Mouse (Mus musculus) small intestine, adult 2 months (tissue): Measurements from ENCODE around the gene Pik3cb. TPM values are rescaled to one million over a fixed set of nuclear protein-coding genes. Genes with fewer than 3 reads are reported as not detected.

Experiments
- H3K27ac ChIP-seq: fragments of 200-500 bp; 2 replicates; pipeline ENCODE4 v1.5.1; 2012; ENCODE audit warnings: low read depth, low read length, control low read depth, inconsistent platforms; ENCODE audit not compliant: insufficient read depth
- H3K27me3 ChIP-seq: fragments of 200-500 bp; 2 replicates; pipeline ENCODE4 v1.6.1; 2012; ENCODE audit warnings: mild to moderate bottlenecking, moderate library complexity, low read length, inconsistent platforms; ENCODE audit not compliant: control insufficient read depth, insufficient read depth
- H3K36me3 ChIP-seq: fragments of 200-500 bp; 2 replicates; pipeline ENCODE4 v1.6.1; 2012; ENCODE audit warnings: mild to moderate bottlenecking, low read length, control low read depth, inconsistent platforms; ENCODE audit not compliant: control insufficient read depth, insufficient read depth
- H3K4me1 ChIP-seq: fragments of 200-500 bp; 2 replicates; pipeline ENCODE4 v1.6.1; 2012; ENCODE audit warnings: low read length, inconsistent platforms, mixed read lengths; ENCODE audit not compliant: control insufficient read depth, insufficient read depth, insufficient read length
- H3K4me3 ChIP-seq: fragments of 200-500 bp; 2 replicates; pipeline ENCODE4 v1.5.1; 2012; ENCODE audit warnings: low read depth, mild to moderate bottlenecking, control low read depth, inconsistent platforms, low read length, moderate library complexity
- CTCF ChIP-seq: fragments of 200-500 bp; IDR thresholded peaks from 2 replicates; pipeline ENCODE4 v1.5.1; 2012; ENCODE audit warnings: low read depth, mild to moderate bottlenecking, control low read depth, inconsistent platforms, low read length, moderate library complexity, mixed read lengths; ENCODE audit not compliant: insufficient replicate concordance, insufficient read length; ENCODE audit errors: extremely low read depth
- POLR2A ChIP-seq: fragments of 200-500 bp; IDR thresholded peaks from 2 replicates; pipeline ENCODE4 v1.6.1; 2012; ENCODE audit warnings: low read depth, mild to moderate bottlenecking, control low read depth, inconsistent platforms, low read length, moderate library complexity
- WGBS: fragments of 180-500 bp; shearing (Covaris S2); methylation state at CpG from one replicate; pipeline ENCODE4 v1.1.7; 2018; 5-methylcytosine and 5-hydroxymethylcytosine counted together
- polyA plus RNA-seq: library from polyadenylated mRNA; depleted of rRNA; stranded (reverse); fragments of >200 nt; gene quantifications from 2 replicates; pipeline ENCODE4 v1.2.3, GENCODE M21; 2012

Gene Pik3cb
- polyA plus RNA-seq, 1 experiment: 2.1 TPM

DNA sequence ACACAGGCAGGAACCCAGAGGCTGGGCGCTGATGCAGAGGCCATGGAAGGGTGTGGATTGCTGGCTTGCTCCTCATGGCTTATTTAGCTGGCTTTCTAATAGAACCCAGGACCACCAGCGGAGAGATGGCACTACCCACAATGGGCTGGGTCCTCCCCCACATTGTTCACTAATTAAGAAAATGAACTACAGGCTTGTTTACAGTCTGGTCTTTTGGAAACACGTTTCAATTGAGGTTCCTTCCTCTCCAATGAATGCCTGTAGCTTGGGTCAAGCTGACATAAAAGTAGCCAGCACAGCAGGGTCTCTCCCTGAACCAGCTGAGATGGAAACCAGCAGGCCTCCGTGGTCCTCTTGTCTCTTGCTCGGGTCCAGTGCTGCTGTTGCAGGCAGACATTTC, 119.3 kb downstream of the Pik3cb start:
- Histone ChIP-seq H3K4me3 (no peak overlapping the region), H3K27me3 (no peaks in the 10 kb centered on the region), H3K36me3 (peaks cover 18% of the 10 kb centered on the region), H3K4me1 (0 out of 2 replicates have a peak, but pooled peaks cover 2% of the 10 kb centered on the region), H3K27ac (no peak overlapping the region)
- no peak for TF ChIP-seq CTCF
- no peak for TF ChIP-seq POLR2A
- WGBS: 76% methylated on average over 5 of the region's 5 CpGs

- Histone ChIP-seq H3K4me3 (no peak overlapping the region), H3K36me3 (peaks cover 24% of the 10 kb centered on the region), H3K27me3 (no peaks in the 10 kb centered on the region), H3K27ac (peak overlapping the region; percentile 40), H3K4me1 (0 out of 2 replicates have a peak, but pooled peaks cover 2% of the 10 kb centered on the region)
- no peak for TF ChIP-seq CTCF
- TF ChIP-seq POLR2A: no peak
- 64% methylated on average over 6 of the region's 6 CpGs for WGBS
Measured at GRCm38 (mm10) chr9:99017679-99018078, 122.7 kb downstream of the Pik3cb start.

GRCm38 (mm10) chr9:99016759-99017158, 123.7 kb downstream of the Pik3cb start:
- Histone ChIP-seq H3K36me3 (peaks cover 21% of the 10 kb centered on the region), H3K27ac (no peak overlapping the region), H3K4me3 (no peak overlapping the region), H3K27me3 (no peaks in the 10 kb centered on the region), H3K4me1 (0 out of 2 replicates have a peak, but pooled peaks cover 2% of the 10 kb centered on the region)
- WGBS: 76% methylated on average over 3 of the region's 3 CpGs
- TF ChIP-seq POLR2A (no peak), CTCF (no peak)

DNA sequence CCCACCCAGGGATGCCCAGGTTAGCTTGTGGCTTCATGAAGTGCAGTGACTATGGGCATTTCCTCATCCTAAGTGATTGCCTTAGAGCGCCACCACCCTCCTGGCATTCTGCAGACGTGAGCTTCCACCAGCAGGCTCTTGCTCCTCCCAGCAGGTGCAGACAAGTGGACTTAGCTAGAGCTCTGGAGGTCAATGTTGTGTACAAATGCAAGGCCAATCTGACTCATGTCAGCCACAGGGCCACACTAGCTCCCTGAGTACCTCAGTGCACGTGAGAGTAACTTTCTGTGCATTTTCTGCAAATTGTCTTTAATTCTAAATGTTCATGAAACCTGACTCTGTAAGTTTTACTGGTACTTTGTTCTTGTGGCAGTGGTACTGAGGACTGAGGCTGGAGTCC, 124.1 kb downstream of the Pik3cb start:
- Histone ChIP-seq H3K27ac (no peak overlapping the region), H3K27me3 (no peaks in the 10 kb centered on the region), H3K4me3 (no peak overlapping the region), H3K36me3 (peaks cover 20% of the 10 kb centered on the region), H3K4me1 (0 out of 2 replicates have a peak, but pooled peaks cover 2% of the 10 kb centered on the region)
- no peak for TF ChIP-seq POLR2A
- TF ChIP-seq CTCF: no peak
- WGBS: 73% methylated on average over 3 of the region's 3 CpGs

- Histone ChIP-seq H3K27me3 (no peaks in the 10 kb centered on the region), H3K36me3 (peaks cover 26% of the 10 kb centered on the region), H3K4me3 (peak overlapping the region; percentile 43), H3K4me1 (peaks cover 2% of the 10 kb centered on the region; the same call in 1 of the 2 replicates), H3K27ac (no peak overlapping the region)
- WGBS: 92% methylated on average over 3 of the region's 3 CpGs
- TF ChIP-seq CTCF: no peak
- no peak for TF ChIP-seq POLR2A
Measured at GRCm38 (mm10) chr9:99009898-99010199, 130.6 kb downstream of the Pik3cb start.

GRCm38 (mm10) chr9:99009069-99009897, 131.1 kb downstream of the Pik3cb start:
- TF ChIP-seq POLR2A (no peak), CTCF (no peak)
- peaks cover 26% of the 10 kb centered on the region for H3K36me3 ChIP-seq
- peak overlapping the region; percentile 43 for H3K4me3 ChIP-seq
- H3K27me3 ChIP-seq: no peaks in the 10 kb centered on the region
- H3K4me1 ChIP-seq: peaks cover 2% of the 10 kb centered on the region; the same call in 1 of the 2 replicates
- WGBS: 69% methylated on average over 12 of the region's 12 CpGs
- no peak overlapping the region for H3K27ac ChIP-seq

DNA sequence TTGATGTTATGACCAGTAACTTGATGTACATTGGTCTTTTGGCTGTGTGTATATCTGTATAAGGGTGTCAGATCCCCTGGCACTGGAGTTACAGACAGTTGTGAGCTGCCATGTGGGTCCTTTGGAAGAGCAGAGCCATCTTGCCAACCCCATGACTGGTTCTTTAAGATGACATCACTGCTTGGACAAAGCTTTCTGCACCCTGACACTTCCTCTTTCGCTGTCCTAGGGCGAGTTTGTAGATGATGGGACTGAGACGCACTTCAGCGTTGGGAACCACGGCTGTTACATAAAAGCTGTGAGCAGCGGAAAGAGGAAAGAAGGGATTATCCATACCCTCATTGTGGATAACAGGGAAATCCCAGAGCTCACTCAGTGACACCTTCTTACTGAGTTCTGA, 139.1 kb downstream of the Pik3cb start:
- WGBS: 85% methylated on average over 6 of the region's 6 CpGs

More for the DNA sequence above, 139.1 kb downstream of the Pik3cb start:
- no peak overlapping the region for H3K4me3 ChIP-seq
- no peak for TF ChIP-seq POLR2A
- no peak for TF ChIP-seq CTCF
- H3K36me3 ChIP-seq: peaks cover 43% of the 10 kb centered on the region
- no peak overlapping the region for H3K27ac ChIP-seq
- no peaks in the 10 kb centered on the region for H3K27me3 ChIP-seq
- no peaks in the 10 kb centered on the region for H3K4me1 ChIP-seq
